Mouse (Mus musculus): ENCODE measurements around the gene Tiam1.
"Not testable (repeated sequence)": the region's sequence is repeated elsewhere in the genome, so short reads cannot be mapped to it uniquely, and the experiment has no call there.

The Tiam1 gene

DNA sequence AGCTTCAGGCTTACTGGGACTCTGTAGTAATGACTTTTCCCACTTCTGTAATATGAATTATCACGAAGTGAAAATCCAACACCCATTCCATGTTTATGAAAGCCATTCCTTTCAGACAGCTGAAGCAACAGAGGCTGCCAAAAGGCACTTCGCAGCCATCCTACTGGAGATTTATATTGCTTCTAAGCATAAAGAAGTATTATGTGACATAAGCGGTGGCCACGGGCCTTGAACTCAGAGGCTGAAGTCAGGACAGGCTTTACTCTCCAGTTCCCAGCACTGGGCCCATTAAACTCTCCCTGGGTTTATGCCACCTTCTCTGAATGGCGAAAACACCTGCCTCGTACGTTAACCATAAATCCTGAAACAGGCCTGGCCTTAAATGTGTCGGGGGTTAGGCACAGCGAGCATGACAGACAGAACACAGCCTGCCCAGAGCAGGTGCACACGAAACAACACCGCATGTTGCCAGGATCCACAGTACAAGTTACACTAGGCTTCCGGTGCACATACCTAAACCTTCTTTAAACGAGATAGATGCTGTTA, 26.9 kb downstream of the Tiam1 start:
- intact Hi-C loops (cut with DNase I), result no loop called here

DNA sequence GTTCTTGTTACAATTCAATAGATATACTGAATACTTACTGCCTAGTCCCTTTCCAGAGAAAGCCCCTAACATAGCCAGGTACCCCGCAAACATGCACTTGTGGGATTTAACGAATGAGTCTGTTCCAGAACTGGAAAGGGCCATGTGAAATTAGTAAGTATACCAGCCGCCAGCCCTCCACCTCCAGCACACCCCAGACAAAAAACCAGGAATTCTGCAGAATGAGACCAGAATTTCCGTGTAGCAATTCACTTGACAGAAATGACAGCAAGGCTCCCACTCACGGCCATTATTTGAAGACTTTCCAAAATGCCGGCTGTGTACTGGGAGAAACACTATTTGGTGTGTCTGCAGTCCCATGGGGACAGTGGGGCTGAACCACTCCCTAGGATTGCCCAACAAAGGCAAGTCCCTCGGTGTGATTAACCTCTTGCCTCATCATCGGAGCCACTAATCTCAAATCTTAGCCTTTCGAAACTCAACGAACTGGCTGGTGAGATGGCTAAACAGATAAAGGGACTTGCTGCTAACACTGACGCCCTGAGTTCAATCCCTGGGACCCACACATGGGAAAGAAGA, 30.9 kb downstream of the Tiam1 start:
- intact Hi-C loops (cut with DNase I), result no loop called here

- intact Hi-C loops (cut with DNase I), result no loop called here
Observed at GRCm38 (mm10) chr16:90109500-90109899, 34.1 kb downstream of the Tiam1 start.

GRCm38 (mm10) chr16:90104714-90105459, 38.7 kb downstream of the Tiam1 start:
- intact Hi-C loops (cut with DNase I), result no loop called here

GRCm38 (mm10) chr16:90103726-90104125, 39.8 kb downstream of the Tiam1 start:
- intact Hi-C loops (cut with DNase I), result no loop called here

DNA sequence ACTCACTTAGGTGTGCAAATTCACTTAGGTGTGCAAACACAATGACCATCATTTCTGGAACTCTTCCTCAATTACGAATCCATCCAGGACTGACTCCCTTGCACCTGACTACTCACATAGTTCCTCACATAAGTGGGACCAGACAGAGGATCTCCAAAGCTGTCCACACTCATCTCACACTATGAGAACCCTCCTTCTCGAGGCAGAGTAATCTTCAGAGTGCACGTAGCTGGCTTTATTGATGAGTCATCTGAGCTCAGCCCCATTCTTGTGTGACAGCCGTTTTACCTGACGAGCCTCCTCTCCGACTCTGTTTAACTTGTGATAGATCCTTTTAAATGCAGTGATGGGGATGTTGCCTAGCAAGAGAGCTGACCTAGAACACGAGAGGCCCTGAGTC, 41.0 kb downstream of the Tiam1 start:
- intact Hi-C loops (cut with DNase I), result no loop called here

GRCm38 (mm10) chr16:90098191-90098605, 45.4 kb downstream of the Tiam1 start:
- intact Hi-C loops (cut with DNase I), result loop anchor here (5.0 kb wide), 1 partner anchor 56 kb away; no protein-coding TSS in a partner anchor

DNA sequence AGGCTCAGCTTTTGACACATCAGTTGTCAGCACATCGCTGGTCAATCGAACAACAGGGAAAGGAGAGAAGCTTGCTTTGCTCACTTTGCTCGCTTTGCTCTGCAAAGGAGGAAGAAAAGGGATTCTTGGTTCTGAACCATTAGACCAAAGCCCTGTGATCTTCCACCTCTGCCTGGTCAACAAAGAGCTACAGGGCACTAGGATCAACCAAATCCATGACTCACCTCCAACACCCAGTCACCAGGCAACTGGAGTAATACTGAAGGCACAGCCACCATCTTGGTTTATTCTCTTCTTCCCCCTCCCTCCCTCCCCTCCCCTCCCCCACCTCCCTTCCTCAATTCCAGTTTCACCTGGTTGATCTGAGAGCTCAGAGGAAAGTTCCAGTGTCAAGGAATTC, 45.8 kb downstream of the Tiam1 start:
- intact Hi-C loops (cut with DNase I), result loop anchor here (5.0 kb wide), 1 partner anchor 55 kb away; no protein-coding TSS in a partner anchor

DNA sequence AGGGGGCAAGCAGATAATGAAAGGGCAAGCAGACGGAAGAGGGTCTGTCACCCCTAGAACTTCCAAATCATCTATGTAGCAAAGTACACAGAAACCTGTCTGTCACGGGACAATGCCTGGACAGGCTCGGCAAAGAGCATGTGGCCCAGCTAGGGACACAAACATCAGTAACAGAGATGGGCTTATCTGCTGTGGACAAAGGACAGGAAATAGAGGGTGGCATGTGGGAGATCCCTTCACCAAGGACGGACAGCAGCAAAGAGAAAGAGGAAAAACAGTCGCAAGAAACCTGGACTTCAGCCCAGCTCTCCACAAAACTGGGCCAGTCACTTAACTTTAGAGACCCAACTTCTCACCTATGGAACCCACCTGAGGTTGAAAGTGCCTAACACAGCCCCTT, 47.6 kb downstream of the Tiam1 start:
- intact Hi-C loops (cut with DNase I), result loop anchor here (5.0 kb wide), 1 partner anchor 54 kb away; no protein-coding TSS in a partner anchor

- intact Hi-C loops (cut with DNase I), result no loop called here
Observed at GRCm38 (mm10) chr16:90093015-90093414, 50.6 kb downstream of the Tiam1 start.

DNA sequence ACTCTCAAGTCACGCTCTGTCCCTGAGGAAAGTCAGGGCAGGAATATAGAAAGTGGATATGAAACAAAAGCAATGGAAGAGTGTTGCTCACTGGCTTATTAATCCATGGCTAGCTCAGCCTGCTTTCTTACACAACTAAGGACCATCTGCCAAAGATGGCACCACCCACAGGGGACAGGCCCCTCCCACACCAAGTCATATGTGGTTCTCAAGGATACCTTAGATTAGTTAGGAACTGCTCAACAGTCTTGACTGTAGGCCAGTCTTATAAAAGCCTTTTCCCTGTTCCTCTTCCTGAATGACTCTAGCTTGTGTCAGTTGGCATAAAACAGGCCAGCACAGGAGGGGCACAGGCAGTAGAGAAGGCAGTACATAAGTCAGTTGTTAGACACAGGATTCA, 51.7 kb downstream of the Tiam1 start:
- intact Hi-C loops (cut with DNase I), result no loop called here

GRCm38 (mm10) chr16:90091112-90091720, 52.4 kb downstream of the Tiam1 start:
- intact Hi-C loops (cut with DNase I), result no loop called here

GRCm38 (mm10) chr16:90090368-90090767, 53.2 kb downstream of the Tiam1 start:
- intact Hi-C loops (cut with DNase I), result no loop called here

DNA sequence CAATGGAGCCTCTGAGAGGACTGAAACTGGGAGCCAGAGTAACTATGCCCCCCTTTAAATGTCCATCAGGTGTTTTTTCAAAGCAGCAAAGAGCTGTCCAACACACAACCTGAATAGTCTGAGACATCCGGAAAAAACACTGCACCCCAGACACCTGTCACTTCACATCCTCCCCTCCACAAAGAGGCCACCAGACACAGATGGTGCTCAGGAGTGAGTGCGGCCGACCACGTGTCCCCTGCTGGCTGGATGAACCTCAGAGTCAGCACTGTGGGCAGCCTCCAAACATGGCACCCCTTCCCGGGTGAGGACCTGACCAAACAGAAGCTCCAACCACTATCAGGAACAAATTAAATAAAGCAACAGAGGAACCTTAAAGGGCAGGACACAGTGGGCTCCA, 56.3 kb downstream of the Tiam1 start:
- intact Hi-C loops (cut with DNase I), result no loop called here

- intact Hi-C loops (cut with DNase I), result no loop called here
Observed at GRCm38 (mm10) chr16:90086111-90086510, 57.5 kb downstream of the Tiam1 start.

DNA sequence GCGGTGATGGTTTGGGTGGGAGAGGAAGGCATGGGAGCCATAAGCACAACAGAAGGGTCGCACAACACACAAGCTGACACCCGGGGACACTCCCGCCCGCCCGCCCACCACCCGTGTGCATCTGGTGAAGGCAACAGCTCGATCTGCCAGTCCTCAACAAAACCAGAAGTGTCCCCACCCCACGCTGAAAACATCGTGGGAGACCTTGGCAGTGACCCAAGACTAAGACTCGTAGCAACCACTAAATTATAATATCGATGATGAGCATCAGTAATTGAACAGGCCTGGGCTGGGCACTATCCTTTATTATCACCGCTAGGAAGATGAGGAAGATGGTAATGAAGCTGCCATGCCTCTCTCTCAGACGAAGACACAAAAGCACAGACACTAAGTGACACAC, 58.0 kb downstream of the Tiam1 start:
- intact Hi-C loops (cut with DNase I), result no loop called here

DNA sequence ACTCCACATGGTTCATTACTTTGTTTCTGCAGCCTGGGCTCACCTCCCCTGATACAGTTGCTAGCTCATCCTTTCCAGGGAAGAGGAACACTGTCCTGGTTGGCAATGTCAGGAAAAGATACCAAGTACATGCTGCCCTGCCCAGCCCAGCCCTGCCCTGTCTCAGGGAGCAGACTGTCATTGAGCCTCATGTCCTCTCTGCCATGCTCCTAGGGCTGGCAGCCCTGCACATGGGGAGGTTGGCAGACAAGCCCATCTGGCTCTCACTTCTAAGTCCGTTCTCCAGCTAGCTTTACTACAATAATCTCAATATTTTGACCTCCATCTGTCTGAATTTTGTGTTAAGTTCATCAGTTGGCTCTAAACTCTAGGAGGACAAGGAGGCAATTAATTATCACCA, 62.4 kb downstream of the Tiam1 start:
- intact Hi-C loops (cut with DNase I), result no loop called here

GRCm38 (mm10) chr16:90078806-90079381, 64.7 kb downstream of the Tiam1 start:
- intact Hi-C loops (cut with DNase I), result no loop called here

- intact Hi-C loops (cut with DNase I), result no loop called here
Observed at GRCm38 (mm10) chr16:90073510-90073909, 70.1 kb downstream of the Tiam1 start.

DNA sequence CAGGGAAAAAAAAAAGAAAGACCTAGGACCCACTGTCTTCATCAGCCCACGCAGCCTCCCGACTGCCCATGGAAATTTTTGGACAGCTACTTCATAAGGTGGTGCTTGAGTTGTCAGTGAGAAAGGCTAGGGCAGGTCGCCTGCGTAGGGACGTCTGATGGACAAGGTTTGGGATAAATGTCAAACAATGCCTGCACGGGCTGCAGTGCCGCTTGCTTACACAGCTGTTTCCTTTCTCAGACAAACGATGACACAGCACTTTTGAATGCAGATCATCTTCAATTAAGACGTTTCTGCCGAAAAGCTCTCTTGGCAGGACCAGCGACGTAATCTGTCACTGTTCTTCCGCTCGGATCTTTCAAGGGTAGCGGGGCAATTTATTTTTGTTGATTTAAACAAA, 70.9 kb downstream of the Tiam1 start:
- intact Hi-C loops (cut with DNase I), result no loop called here

GRCm38 (mm10) chr16:90071125-90071524, 72.4 kb downstream of the Tiam1 start:
- intact Hi-C loops (cut with DNase I), result not testable (repeated sequence)

GRCm38 (mm10) chr16:90070104-90070503, 73.5 kb downstream of the Tiam1 start:
- intact Hi-C loops (cut with DNase I), result no loop called here

Measured in adrenal gland (tissue).